Mouse (Mus musculus): ENCODE data around the gene Hist2h3c2.
"Not testable (repeated sequence)": the region's sequence is repeated elsewhere in the genome, so short reads cannot be mapped to it uniquely, and the experiment has no call there.

The Hist2h3c2 gene

GRCm38 (mm10) chr3:96238954-96239793, at the start of gene Hist2h3c2:
Hist2h3c2 (minus strand) TSS chr3:96239127.
- DNase-seq, result not testable (repeated sequence)

GRCm38 (mm10) chr3:96287334-96287733, 48.4 kb upstream of the Hist2h3c2 start:
- not testable (repeated sequence) for DNase-seq

DNA sequence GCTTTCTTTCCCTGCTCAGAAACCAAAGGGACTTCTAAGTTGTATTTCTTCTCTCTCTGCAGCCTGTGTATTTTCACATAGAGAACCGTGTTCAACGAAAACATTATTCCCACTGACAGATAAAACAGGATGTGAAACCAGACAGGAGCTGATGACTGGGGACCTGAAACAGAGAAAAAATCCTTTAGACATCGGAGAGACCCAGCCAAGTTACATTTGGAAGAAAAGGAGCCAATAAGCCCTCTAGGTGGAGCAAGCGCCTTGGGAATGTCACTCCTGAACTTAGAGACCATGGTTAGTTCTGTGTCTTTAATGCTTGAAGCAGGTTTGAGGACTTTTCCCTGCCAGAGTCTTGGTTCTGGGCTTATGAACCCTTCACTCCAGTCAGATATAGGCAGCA, 45.5 kb upstream of the Hist2h3c2 start:
- no peak for DNase-seq

- DNase-seq, result peak; percentile 16
Measured at GRCm38 (mm10) chr3:96280660-96281059, 41.7 kb upstream of the Hist2h3c2 start.

DNA sequence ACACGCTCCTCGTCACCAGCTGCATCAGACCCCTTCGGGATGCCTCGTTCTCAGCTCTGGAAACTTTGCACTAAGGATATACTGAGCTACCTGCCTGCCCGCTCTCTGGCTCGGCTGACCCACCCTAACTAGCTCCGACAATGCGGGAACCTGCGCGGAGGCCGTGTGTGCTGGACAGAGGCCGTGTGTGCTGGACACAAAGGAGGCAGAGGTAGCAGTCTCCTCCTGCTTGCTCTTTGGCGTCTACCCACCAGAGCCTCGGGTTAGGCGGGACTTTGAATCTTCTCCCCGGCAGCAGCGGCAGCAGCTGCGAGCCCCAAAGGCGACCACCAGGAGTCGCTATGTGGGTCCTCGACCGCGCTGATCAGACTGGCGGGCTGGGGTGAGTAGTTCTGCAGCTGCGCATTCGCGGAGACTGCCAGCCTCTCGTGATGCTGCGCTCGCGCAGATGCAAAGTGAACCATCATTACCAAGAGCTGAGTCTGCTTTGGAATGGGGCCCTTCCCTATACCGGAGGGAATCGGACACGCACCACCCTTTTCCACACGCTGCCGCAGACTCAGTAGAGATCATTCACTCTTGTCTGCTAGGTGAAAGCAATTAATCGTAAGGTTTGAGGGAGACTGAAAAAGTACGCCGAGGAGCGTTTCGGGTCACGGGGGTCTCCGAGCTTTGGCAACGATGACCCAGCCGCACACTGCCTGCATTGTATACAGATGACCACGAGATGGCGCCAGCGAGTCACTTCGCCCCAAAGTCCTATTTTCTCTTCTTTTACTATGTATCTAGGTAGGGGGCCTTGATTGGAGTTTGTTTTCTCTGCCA, 39.1 kb upstream of the Hist2h3c2 start:
- peak; percentile 93 for DNase-seq

DNA sequence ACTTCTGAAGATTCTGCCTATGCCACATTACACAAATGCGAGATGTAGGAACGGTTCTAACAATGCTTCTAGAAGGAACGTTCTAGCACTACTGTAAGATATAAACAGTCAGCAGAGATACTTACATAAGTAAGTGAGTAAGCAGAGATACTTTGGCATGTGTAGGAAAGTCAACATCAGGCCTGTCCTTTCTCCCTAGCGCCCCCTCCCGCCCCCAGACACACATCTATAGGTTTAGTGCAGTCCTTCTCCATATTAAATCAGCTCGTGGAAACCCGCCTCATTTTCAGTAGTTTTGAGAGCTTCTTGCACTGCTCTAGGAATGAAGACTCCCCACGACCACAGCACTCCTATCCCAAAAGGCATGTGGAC, 38.5 kb upstream of the Hist2h3c2 start:
- peak; percentile 85 for DNase-seq

GRCm38 (mm10) chr3:96273591-96274465, 34.9 kb upstream of the Hist2h3c2 start:
- no peak for DNase-seq

DNA sequence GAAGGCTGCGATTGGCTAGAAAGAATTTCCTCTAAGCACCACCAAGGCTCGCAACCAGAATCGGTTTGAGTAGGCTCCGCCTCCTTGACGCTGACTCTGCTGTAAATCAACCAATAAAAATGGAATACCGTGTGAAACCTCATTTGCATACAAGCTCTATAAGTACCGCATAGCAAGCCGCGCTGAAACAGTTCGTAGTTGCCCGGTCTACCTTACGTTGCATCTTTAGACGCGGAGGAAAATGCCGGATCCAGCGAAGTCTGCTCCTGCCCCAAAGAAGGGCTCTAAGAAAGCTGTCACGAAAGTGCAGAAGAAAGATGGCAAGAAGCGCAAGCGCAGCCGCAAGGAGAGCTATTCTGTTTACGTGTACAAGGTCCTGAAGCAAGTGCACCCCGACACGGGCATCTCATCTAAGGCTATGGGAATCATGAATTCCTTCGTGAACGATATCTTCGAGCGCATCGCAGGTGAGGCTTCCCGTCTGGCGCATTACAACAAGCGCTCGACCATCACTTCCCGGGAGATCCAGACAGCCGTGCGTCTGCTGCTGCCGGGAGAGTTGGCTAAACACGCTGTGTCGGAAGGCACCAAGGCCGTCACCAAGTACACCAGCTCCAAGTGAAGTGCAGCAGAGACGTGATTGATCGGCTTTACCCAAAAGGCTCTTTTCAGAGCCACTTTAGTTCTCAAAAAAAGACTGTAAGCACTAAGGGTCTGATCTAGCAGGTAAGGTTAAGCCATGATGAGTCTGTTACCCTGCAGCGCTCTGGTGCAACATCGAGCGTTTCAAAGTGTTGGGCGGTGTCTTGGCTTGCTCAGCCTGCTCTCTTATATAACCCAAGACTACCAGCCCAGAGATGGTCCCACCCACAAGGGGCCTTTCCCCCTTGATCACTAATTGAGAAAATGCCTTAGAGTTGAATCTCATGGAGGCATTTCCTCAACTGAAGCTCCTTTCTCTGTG, 30.9 kb upstream of the Hist2h3c2 start, which contains the start of gene Hist2h2bb:
TSS of gene Hist2h2bb (plus strand) at position 242 of the 964 bp plus-strand sequence.
- peak; percentile 94 for DNase-seq

- DNase-seq, result peak; percentile 36
Measured at GRCm38 (mm10) chr3:96268776-96269378, 29.9 kb upstream of the Hist2h3c2 start.

DNA sequence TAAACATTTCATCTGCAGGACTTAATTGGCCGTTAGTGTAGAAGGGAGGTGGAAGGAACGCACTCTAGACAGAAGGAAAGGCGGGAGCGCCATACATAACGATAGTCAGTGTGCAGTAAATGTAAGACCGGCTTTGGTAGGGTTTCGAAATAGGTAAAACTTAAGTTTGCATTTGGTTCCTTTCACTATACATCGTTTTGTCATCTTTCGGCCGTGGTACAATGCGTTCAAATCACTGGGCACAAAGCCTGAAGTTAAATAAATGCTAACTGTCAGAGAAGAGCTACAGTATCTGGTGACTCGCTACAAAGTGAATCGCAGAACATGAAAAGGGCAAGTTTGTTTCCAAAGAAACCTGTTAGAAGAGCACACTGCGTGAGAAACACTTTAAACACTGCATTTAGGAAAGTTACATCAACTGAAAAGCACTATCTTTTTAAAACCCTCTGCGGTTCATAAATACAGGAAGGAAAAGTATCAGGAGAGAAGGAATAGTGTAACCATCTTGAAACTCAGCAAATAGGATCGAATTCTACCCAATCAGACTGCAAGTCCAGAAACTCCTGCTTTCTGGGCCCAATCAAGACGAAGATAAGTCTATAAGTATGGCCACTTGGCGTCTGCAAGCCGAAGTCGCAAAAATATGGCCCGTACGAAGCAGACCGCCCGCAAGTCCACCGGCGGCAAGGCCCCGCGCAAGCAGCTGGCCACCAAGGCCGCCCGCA, 29.3 kb upstream of the Hist2h3c2 start, which contains the start of gene Hist2h3b:
TSS of gene Hist2h3b (plus strand) at position 604 of the 725 bp plus-strand sequence.
- DNase-seq, result peak; percentile 87

DNA sequence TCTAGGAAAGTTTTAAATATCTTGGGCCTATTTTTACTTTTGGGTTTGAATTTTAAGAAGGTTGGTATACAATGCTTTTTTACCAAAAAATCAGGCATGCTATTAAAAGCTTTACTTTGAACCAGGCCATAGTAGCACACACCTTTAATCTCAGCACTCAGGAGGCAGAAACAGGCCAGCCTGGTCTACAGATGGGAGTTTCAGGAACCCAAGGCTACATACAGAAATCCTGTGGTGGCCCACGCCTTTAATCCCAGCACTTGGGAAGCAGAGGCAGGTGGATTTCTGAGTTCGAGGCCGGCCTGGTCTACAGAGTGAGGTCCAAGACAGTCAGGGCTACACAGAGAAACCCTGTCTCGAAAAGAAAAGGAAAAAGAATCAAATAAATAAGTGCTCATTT, 28.6 kb upstream of the Hist2h3c2 start:
- no peak for DNase-seq

- peak; percentile 50 for DNase-seq
Measured at GRCm38 (mm10) chr3:96266132-96266710, 27.3 kb upstream of the Hist2h3c2 start.

DNA sequence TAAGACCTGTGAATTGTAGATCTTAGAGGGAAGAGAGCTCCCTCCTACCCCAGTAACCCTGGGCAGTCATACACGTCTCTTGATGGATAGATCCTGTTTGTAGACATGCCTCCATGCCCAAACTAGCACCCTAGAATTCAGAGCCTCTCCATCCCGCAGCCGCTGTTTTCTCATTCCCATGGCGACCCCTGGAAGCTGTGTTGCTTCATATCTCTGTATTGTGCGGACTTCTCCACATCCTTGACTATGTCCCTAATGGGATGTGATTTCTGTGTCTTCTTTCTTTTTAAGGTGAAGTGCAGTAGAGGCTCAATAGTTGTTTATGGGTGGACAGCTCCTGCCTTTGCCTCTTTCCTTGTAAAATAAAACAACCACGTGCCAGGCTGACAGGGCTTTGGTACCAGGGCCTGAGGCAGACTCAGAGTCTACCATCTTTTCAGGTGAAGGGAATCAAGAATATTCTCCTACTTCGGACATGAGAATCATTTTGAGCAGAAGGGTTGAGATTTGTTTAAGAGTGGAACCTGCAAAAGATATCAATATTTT, 25.6 kb upstream of the Hist2h3c2 start:
- DNase-seq, result no peak

DNA sequence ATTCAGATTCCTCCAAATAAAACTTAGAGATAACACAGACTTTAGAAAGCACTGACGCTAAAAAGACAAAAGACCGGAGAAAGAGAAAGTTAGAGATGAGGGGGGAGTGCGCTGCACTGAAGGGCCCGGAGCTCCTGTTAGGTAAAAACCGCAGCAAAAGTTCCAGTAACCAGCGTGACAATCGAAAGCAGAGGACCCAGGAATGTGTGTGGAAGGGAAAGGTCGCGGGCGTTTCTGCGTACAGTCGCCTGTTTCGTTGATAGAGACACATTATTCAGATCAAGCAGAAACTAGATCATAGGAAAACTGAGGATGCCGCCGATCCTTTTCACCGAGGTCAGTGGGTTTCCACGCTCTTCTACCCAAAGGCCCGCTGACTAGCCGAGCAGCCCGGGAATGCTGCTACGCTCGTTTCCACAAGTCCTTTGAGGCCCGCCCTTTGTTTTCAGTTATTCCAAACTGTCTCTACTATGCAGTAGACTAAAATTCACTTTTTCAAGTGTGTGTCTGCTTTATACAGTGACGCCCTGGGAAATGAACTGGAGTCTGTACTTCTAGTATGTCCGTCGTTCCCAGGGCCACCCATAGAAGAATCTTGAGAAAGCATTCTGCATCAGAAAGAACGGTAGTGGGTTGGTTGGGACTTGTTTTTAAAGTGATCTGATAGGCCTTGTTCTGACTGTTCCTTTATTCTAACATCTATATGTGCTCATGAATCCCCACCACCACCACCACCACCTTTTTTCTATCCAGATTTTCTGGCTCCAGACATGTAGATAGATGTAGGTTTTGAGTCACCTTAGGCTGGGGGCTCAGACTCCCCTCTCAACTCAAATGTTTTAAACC, 24.9 kb upstream of the Hist2h3c2 start:
- peak; percentile 54 for DNase-seq

DNA sequence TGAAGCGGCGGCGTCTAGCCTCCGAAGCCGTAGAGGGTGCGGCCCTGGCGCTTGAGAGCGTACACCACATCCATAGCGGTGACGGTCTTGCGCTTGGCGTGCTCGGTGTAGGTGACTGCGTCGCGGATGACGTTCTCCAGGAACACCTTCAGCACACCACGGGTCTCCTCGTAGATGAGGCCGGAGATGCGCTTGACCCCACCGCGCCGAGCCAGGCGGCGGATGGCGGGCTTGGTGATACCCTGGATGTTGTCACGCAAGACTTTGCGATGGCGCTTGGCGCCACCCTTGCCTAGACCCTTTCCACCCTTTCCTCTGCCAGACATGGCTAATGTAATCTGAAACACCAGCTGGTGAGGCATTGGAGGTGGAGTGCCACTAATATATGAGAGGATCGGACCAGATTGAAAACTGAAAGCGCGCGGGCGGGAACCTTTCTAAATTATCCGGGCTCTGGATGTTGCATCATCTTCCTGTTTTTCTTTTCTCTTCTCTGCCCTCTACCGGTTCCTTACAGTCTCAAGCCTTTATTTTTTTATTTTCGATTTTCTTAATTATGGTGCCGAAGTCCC, 24.1 kb upstream of the Hist2h3c2 start, which contains the start of gene Hist2h4:
TSS of gene Hist2h4 (minus strand) at position 333 of the 572 bp plus-strand sequence.
- DNase-seq, result peak; percentile 94

- DNase-seq, result peak; percentile 87
Measured at GRCm38 (mm10) chr3:96262216-96262875, 23.4 kb upstream of the Hist2h3c2 start.

GRCm38 (mm10) chr3:96261623-96262022, 22.7 kb upstream of the Hist2h3c2 start:
- no peak for DNase-seq

All from liver (tissue).